Mouse (Mus musculus): ENCODE results near the gene Pycr1.

DNA sequence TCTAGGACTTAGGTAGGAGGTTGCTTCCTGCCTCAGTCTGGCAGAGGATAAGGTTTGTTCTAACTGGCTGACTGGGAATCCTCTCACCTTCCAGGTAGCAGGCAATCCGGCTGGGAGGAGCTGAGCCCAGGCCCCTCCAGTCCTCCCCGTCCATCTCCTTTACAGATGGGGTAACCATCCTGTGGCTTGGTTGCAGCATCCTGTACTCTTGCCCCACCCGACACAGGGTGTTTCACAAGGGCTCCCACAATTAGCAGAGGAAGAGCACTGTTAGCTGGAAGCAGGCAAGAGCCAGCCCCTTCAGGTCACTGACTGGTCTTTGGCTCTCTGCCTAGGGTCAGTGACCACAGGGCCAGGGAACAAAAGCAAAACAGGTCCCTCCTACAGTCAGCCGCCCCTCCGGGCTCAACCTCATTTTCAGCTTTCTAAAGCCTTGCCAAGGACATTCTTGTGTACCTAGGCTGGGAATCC, 13.1 kb downstream of the Pycr1 start:
- no peak for TF ChIP-seq CTCF (IDR thresholded peaks at IDR 0.05; ENCODE audit: low read depth)
- TF ChIP-seq EP300 (IDR thresholded peaks at IDR 0.05; ENCODE audit: low read depth) = no peak

Measured in heart, postnatal 0 days (tissue).